Mouse (Mus musculus): ENCODE data around the gene Cacna1d.

Cacna1d gene

GRCm38 (mm10) chr14:30196959-30197358, 294.3 kb downstream of the Cacna1d start:
- no peak for DNase-seq

- DNase-seq, result no peak
Observed at GRCm38 (mm10) chr14:30196235-30196634, 295.0 kb downstream of the Cacna1d start.

DNA sequence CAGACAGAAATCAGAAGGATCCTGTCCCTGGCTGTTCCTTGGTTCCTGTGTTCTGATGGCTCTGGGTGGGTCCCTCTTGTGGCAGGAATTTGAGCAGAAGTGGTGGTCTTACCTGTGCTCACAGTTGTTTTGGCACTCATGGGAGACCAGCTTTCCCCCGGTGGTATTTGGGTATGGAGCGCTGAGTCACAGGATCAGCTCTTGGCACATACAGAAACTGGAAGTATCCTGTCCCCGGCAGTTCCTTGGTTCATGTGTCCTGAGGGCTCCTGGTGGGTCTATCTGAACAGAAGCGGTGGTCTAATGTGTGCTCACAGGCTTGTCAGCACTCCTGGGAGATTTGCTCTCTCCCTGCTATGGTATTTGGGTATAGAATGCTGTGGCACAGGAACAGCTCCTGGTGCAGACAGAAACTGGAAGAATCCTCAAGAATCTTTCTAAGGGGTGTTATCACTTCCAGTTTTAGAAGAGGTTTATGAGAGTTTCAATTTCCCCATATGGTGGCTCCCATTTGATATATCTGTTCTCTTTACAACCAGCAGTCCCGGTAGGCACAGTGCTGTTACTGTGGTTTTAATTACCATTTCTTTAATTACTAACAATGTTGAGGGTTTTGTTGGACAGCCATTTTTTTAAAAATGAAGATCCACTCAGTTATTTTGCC, 300.8 kb downstream of the Cacna1d start:
- no peak for DNase-seq

DNA sequence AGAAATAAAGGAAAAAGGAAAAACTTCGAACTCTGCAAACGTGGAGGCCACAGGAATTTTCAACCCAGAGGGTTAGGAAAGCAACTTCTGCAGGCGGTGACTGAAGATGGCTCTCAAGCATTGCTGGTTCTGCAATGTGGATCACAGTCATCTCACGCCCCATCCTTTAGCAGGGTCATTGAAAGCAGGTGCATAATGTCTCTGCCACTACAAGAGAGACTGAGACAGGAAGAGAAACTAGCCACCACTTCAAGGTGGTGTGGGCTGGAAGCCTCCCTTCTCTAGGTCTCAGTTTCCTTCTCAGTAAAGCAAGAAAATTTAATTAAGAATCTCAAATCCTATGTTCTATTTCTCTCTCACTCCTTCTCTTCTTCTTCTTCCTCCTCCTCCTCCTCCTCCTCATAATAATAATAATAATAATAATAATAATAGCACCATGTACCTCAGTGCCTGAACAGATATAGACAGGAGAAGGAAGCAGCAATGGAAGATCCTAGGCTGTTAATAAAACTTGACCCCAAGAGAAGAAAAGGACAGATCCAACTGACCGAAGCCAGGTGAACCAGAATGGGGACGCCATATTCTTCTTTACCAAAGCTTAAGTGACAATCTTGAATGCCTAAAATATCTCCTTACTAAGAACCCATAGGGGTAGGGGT, 305.5 kb downstream of the Cacna1d start:
- DNase-seq, result no peak

- no peak for DNase-seq
Observed at GRCm38 (mm10) chr14:30184445-30185152, 306.7 kb downstream of the Cacna1d start.

DNA sequence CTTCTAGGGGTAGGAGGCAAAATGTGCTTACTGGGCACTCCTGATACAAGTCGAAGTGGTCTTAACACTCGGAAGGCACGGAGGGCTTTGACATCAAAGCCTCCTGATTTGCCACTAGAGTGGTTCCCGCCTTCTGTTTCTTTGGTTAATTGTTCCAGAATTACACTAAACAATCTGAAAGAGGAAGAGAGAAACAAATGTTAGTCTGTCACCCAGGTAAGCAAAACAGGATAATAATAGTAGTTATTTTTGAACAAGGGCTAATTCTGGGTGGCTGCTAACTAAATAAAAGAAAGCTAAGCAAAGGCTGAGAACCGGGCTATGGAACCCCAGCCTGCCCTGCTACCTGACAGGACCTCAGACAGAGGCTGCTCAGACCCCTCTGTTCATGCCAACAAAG, 307.2 kb downstream of the Cacna1d start:
- no peak for DNase-seq

DNA sequence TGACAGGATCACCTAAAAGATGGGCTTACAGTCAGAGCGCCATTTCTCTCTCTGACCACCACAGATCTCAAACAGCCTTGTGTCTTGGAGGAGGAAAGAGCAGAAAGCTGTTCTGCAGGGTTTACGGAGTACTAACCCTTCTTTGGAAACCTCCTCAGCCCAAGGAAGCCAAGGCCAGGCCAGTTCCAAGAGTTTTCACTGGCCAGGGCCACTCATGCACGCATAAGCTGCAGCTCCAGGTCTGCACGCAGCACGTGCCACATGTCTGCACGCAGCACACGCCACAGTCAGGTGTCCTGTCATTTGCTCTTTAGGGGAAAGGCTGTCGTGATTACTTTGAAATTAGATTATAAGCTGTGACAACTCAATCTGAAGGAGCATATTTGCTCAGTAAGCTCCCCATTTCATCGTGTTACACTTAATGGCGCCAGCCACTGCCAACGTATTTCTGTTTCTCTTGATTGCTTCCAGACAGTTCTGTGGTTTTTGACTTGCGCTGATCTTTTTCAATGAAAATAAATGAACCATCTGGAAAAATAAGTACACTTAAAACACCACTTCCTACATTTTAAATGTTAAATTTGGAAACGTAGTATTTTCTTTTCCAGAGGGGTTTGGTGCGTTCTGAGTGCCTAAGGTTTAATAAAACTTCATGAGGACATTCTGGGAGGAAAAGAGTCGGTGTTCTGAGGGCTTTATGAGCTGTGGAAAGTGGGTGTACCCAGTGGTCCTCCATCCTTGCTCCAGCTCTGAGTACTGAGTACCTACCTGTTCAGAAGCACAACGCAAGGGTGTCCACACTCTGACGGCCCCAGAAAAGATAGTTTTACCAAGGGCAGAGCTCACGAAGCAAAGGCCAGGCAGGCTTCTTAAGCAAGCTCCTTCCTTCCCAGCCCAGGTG, 308.4 kb downstream of the Cacna1d start:
- no peak for DNase-seq

DNA sequence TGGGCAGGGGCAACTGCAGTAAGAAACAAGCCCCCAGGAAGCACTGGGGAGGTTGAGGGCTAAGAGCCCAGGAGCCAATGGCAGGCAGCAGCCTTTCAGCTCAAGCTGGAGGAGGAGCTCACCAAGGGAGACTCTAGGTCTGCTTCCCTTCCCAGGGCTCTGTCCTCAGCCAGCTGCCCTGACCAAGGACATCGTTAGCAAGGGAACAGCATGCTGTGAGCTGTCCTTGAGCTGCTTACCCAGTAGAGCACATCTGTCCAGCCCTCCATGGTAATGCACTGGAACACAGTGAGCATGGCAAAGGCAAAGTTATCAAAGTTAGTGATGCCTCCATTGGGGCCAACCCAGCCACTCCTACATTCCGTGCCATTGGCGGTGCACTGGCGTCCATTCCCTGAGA, 312.9 kb downstream of the Cacna1d start:
- DNase-seq, result no peak

DNA sequence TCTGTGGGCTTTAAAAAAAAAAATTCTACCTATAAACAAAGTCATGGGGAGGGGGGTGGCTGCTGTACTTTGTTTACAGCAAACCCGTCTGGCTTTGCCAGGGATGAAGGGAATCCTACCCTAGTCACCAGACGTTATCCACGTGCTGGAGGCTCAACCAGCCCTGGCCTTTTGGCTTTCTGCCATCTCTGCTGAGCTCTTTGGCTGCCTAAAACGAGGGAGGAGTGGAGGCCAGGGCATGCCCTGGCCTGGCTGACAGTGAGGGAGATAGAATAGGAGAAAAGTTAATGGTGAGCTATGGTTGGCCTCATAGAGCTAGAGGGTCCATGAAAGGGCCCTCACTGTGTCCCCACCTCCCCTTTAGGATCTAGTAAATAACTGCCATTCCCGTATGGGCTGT, 313.4 kb downstream of the Cacna1d start:
- DNase-seq, result peak; percentile 53

- DNase-seq, result no peak
Observed at GRCm38 (mm10) chr14:30175362-30175761, 315.9 kb downstream of the Cacna1d start.

DNA sequence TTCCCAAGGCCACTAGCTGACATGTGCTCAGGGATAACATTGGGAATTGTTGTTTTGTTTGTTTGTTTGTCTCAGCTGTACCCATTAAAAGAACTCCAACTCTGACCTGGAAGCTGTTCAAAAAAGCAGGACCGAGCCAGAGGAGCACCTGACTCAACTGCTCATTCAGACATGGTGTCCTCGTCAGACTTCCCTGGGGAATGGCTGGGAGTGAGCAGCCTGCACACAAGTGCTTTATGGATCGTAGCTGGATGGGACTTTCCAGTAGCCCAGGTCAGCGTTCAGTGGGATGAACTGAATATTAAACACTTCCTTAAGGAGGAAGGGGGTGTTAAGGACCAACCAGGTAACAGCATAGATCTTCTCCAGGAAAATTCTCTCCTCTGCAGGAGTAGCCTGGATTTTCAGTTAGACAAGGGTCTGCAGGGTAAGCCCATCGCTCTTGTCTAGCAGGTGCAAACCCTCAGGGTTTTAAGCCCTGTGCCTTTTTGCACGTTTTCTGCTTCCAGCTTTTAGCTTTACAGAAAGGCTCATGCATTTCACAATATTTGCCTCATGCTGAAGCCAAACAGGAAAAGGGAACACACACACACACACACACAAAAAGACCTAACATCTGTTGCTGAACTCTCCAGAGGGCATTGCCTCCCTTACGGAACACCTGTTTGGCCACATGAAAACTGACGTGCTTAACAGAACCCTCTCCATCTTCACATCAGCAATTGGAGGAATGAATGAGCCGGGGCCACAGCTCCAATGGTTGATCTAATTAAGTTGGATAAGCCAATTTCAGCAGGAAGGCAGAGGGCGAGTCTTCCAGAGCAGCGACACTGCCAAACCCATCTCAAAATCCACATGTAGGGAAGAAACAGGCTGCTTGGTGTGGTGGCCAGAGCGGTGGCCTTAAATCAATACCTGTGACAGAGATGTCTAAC, 318.2 kb downstream of the Cacna1d start:
- no peak for DNase-seq

DNA sequence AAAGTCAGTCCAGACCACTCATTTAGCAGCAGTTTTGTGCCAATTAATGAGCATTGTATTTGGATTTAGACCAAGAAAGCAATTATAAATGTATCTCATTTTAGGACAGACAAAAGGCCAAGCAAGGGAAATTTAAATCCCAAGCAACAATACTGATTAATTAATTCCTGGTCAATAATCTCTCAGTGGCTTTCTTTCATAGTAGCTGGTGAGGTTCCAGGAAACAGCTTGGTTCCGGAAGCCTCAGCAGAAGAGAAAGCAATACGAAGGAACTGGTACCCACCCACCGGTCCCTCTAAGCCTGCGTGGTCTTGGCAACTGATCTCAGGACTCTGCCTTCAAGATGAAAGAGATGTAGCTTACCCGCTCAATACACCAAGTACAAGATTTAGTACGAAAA, 319.7 kb downstream of the Cacna1d start:
- no peak for DNase-seq

DNA sequence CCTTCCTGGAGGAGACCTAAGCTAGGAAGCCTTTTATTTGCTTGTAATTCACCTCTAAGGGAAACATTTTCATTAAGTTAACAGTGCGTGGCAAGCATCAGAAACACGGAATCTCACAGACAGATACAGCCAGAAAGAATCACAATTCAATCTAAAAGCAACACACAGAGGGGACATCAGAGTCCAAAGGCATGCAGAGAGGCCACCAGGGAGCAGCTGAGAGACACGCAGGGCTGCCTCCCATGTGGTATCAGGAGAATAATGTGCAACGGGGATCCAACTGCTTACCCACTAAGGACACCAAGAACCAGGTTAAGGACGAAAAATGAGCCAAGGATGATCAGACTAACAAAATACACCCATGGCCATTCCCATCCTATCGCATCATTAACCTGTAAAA, 320.2 kb downstream of the Cacna1d start:
- no peak for DNase-seq

DNA sequence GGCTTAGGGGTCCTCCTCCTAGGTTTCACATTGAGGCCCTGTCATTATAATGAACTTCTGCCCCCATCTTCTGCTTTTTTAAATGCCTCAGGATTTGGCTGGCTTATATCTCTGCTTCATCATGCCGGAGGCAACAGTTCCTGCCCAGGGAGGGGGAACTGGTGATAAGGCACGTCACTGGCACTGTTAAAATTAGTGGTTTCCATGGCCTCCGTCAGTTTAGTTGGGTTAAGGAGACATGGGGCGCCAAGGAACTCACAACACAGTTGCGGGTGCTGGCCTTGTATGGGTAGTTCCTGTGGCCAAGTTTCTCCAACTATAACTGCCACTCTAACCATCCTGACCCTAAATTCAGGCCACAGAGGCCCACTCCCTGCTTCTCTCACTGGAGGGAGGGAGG, 321.8 kb downstream of the Cacna1d start:
- no peak for DNase-seq

GRCm38 (mm10) chr14:30168902-30169301, 322.4 kb downstream of the Cacna1d start:
- DNase-seq, result no peak

DNA sequence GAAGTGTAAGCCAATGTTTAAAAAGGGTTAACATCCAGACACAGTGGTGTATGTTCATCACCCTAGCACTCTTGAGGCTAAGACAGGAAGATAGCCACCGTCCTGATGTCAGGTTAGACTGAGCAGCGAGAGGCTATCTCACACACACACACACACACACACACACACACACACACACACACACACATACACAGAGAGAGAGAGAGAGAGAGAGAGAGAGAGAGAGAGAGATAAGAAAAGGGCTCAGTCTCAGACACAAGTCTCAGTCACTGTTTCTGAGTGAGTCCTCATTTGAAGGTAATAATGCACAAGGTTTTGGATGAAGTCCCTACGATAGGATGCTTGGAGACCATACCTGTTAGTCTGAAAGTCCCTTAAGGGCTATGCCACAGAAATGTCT, 322.9 kb downstream of the Cacna1d start:
- DNase-seq, result no peak

- DNase-seq, result no peak
Observed at GRCm38 (mm10) chr14:30167606-30168005, 323.6 kb downstream of the Cacna1d start.

- DNase-seq, result no peak
Observed at GRCm38 (mm10) chr14:30166036-30166435, 325.2 kb downstream of the Cacna1d start.

DNA sequence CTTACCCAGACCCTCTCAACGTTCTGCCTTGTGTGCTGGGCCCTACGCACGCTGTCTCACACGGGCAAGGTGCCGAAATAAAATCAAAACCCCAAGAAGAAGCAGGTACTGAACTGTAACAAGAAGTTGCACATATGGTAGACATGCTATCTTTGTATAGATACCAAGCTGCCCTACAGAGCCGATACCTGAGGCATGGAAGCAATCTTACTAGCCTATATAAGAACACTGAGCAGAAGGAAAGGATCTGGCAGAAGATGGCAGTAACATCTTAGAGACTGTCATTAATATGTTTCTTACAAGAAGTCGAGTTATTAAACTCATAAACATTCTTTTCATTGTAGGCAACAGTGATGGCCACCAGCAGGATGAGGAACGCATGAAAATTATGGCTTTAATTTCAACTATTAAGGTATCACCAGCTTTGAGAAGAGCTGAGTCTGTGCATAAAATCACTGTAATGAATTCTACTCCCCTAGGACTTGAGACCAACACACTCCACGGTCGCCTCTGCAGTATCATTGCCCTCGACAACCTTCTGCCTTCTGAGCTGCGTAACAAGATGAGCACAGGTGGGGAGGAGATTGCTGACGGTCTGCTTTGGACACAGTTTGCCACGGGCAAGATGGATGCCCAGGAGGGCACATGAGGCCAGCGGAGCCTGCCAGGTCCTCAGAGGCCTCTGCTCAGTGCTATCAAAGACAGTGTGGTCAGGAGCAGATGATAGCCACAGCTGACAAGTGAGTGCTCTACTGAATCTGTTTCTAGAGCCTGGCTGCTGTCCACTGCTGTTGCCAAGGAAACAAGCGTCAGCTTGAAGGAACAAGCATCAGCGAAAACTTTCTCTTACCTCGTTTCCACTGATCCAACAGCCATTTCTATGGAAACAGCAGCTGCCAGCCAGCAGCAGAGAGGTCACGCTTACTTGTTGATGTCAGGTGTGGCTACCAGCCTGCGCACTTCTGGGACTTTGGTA, 327.2 kb downstream of the Cacna1d start:
- no peak for DNase-seq

- peak; percentile 36 for DNase-seq
Observed at GRCm38 (mm10) chr14:30147774-30148173, 343.5 kb downstream of the Cacna1d start.

Data from cerebellum, adult 8-10 months (tissue).